Mouse (Mus musculus) midbrain, embryonic 16.5 days (tissue): ENCODE results near the gene Ddx19b. TPM values are rescaled to one million over a fixed set of nuclear protein-coding genes. Genes with fewer than 3 reads are reported as not detected.
A peak's percentile ranks its signal among the peaks of the same experiment; 100 is the strongest.
"Not testable (repeated sequence)": the region's sequence is repeated elsewhere in the genome, so short reads cannot be mapped to it uniquely, and the experiment has no call there.

Source experiments
- ATAC-seq: fragments of 200-750 bp; cut with Nextera tagmentation; 2 replicates; pipeline ENCODE4 v1.8.0; 2017; ENCODE audit warnings: moderate TSS enrichment
- H3K27ac ChIP-seq: fragments of 300-500 bp; sonication (generic); 2 replicates; pipeline ENCODE4 v1.5.1; 2014; ENCODE audit warnings: mild to moderate bottlenecking, low read length, mixed read lengths
- H3K27me3 ChIP-seq: fragments of 300-500 bp; sonication (generic); 2 replicates; pipeline ENCODE4 v1.6.1; 2014; ENCODE audit warnings: low read depth, low read length, mixed read lengths; ENCODE audit not compliant: control insufficient read depth, insufficient read depth
- H3K36me3 ChIP-seq: fragments of 300-500 bp; sonication (generic); 2 replicates; pipeline ENCODE4 v1.6.1; 2014; ENCODE audit warnings: mild to moderate bottlenecking, low read length, moderate library complexity, mixed read lengths; ENCODE audit not compliant: control insufficient read depth, insufficient read depth
- H3K4me1 ChIP-seq: fragments of 300-500 bp; sonication (generic); 2 replicates; pipeline ENCODE4 v1.6.1; 2014; ENCODE audit warnings: mild to moderate bottlenecking, low read length, mixed read lengths; ENCODE audit not compliant: control insufficient read depth, insufficient read depth
- H3K4me2 ChIP-seq: fragments of 300-500 bp; sonication (generic); 2 replicates; pipeline ENCODE4 v1.6.1; 2014; ENCODE audit warnings: mild to moderate bottlenecking, low read length, mixed read lengths
- H3K4me3 ChIP-seq: fragments of 300-500 bp; sonication (generic); 2 replicates; pipeline ENCODE4 v1.5.1; 2014; ENCODE audit warnings: low read depth, mild to moderate bottlenecking, low read length, moderate library complexity, mixed read lengths
- H3K9ac ChIP-seq: fragments of 300-500 bp; sonication (generic); 2 replicates; pipeline ENCODE4 v1.6.1; 2014; ENCODE audit warnings: low read depth, low read length, mixed read lengths
- H3K9me3 ChIP-seq: fragments of 300-500 bp; sonication (generic); replicated peaks from 2 replicates; pipeline ENCODE4 v1.6.1; 2014; ENCODE audit warnings: mild to moderate bottlenecking, low read length, mixed read lengths; ENCODE audit not compliant: control insufficient read depth, poor library complexity, severe bottlenecking
- WGBS: fragments of 180-500 bp; shearing (Covaris S2); extraction: QIAGEN DNeasy Blood & Tissue Kit; methylation state at CpG from one replicate; pipeline ENCODE4 v1.1.7; 2014; 5-methylcytosine and 5-hydroxymethylcytosine counted together
- polyA plus RNA-seq: library from polyadenylated mRNA; unstranded; fragments of >200 nt; fragmentation: Nextera tagmentation; extraction: Ambion mirVana; gene quantifications from 2 replicates; pipeline ENCODE4 v1.2.1, GENCODE M21; 2015

Ddx19b gene
- polyA plus RNA-seq, result 7.2 and 7.9 TPM in 2 replicates

GRCm38 (mm10) chr8:111031572-111031971 is at the start of gene Ddx19b:
Gene Ddx19b, minus strand, starts transcription at chr8:111031751.
- Histone ChIP-seq H3K9me3 (no peaks in the 10 kb centered on the region), H3K36me3 (no peaks in the 10 kb centered on the region), H3K9ac (no peak within 1 kb of the TSS), H3K27ac (no peak within 1 kb of the TSS), H3K4me1 (peaks cover 26% of the 10 kb centered on the region), H3K27me3 (peaks cover 4% of the 10 kb centered on the region), H3K4me2 (no peak within 1 kb of the TSS), H3K4me3 (no peak within 1 kb of the TSS)
- WGBS, result 95% methylated on average over 19 of the region's 19 CpGs
- ATAC-seq, result no peak

DNA sequence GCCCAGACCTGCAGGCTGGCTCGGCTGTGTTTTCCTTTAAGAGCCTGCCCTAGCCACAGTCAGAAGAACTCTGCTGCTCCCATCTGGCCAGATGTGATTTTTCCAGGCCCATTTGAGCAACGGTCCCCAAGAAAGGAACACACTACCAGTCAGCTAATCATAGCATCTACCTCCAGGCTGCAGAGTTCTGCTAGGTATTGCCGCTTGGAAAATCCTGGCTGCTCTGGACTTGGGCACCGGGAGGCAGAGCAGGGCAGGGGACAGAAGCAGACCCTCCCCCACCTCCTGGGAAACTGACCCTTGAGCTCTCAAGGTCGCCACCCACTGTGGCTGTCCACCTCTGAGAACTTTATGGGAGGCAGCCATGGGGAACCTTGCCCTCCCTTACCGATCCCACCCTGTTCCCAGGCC is 48.3 kb upstream of the Ddx19b start:
- Histone ChIP-seq H3K27me3 (no peaks in the 10 kb centered on the region), H3K4me3 (no peak overlapping the region), H3K4me1 (no peaks in the 10 kb centered on the region; the same call in 1 of the 2 replicates), H3K36me3 (no peaks in the 10 kb centered on the region), H3K9me3 (no peaks in the 10 kb centered on the region), H3K4me2 (no peak overlapping the region), H3K27ac (no peak overlapping the region), H3K9ac (no peak overlapping the region)
- 26% methylated on average over 6 of the region's 6 CpGs for WGBS
- ATAC-seq, result no peak

GRCm38 (mm10) chr8:111079461-111079860 is 47.9 kb upstream of the Ddx19b start:
- Histone ChIP-seq H3K9me3 (no peaks in the 10 kb centered on the region), H3K27ac (no peak overlapping the region), H3K4me2 (no peak overlapping the region), H3K4me1 (no peaks in the 10 kb centered on the region; the same call in 1 of the 2 replicates), H3K36me3 (no peaks in the 10 kb centered on the region), H3K9ac (no peak overlapping the region), H3K27me3 (no peaks in the 10 kb centered on the region), H3K4me3 (no peak overlapping the region)
- no peak for ATAC-seq
- 53% methylated on average over 5 of the region's 5 CpGs for WGBS

GRCm38 (mm10) chr8:111075926-111076325 is 44.4 kb upstream of the Ddx19b start:
- no peak for ATAC-seq

GRCm38 (mm10) chr8:111068660-111069059 is 37.1 kb upstream of the Ddx19b start:
- WGBS, result 91% methylated on average over 9 of the region's 9 CpGs
- H3K27ac ChIP-seq, H3K9ac ChIP-seq, H3K36me3 ChIP-seq, H3K9me3 ChIP-seq, H3K4me3 ChIP-seq, ATAC-seq, H3K4me1 ChIP-seq, H3K27me3 ChIP-seq, H3K4me2 ChIP-seq: not testable (repeated sequence)

More at GRCm38 (mm10) chr8:111075926-111076325, 44.4 kb upstream of the Ddx19b start:
- Histone ChIP-seq H3K9me3 (no peaks in the 10 kb centered on the region), H3K4me3 (no peak overlapping the region), H3K27me3 (no peaks in the 10 kb centered on the region), H3K9ac (no peak overlapping the region), H3K27ac (no peak overlapping the region), H3K4me1 (no peaks in the 10 kb centered on the region), H3K4me2 (no peak overlapping the region), H3K36me3 (no peaks in the 10 kb centered on the region)
- 83% methylated on average over 3 of the region's 3 CpGs for WGBS

DNA sequence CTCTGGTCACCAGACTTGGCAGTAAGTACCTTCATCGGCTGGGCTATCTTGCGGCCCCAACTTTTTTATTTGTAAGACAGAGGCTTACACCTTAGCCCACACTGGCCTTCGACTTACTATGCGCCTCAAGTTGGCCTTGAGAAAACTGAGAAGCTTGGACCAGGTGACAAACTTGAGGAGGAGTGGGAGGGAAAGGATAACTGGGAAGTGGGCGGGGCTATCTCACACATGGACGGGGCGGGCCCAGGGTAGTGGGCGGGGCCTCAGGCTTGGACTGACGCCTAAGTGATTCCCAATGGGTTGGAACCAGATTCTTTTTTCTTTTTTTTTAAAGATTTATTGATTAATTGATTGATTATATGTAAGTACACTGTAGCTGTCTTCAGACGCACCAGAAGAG is 35.9 kb upstream of the Ddx19b start:
- H3K27ac ChIP-seq, result no peak overlapping the region
- H3K4me2 ChIP-seq, result no peak overlapping the region
- H3K4me3 ChIP-seq, result no peak overlapping the region
- no peaks in the 10 kb centered on the region for H3K27me3 ChIP-seq
- H3K4me1 ChIP-seq, result peaks cover 5% of the 10 kb centered on the region; the same call in 1 of the 2 replicates
- 25% methylated on average over 10 of the region's 10 CpGs for WGBS
- no peaks in the 10 kb centered on the region for H3K36me3 ChIP-seq
- no peak for ATAC-seq
- H3K9me3 ChIP-seq, result no peaks in the 10 kb centered on the region
- H3K9ac ChIP-seq, result no peak overlapping the region

- no peaks in the 10 kb centered on the region for H3K36me3 ChIP-seq
- H3K4me1 ChIP-seq, result peaks cover 5% of the 10 kb centered on the region
- no peak overlapping the region for H3K27ac ChIP-seq
- H3K4me3 ChIP-seq, result no peak overlapping the region
- no peaks in the 10 kb centered on the region for H3K9me3 ChIP-seq
- H3K27me3 ChIP-seq, result no peaks in the 10 kb centered on the region
- no peak for ATAC-seq
- 67% methylated on average over 4 of the region's 4 CpGs for WGBS
- no peak overlapping the region for H3K4me2 ChIP-seq
- H3K9ac ChIP-seq, result no peak overlapping the region
Observed at GRCm38 (mm10) chr8:111066308-111066707, 34.8 kb upstream of the Ddx19b start.

GRCm38 (mm10) chr8:111062893-111063292 is 31.3 kb upstream of the Ddx19b start:
- H3K27ac ChIP-seq, result no peak overlapping the region
- WGBS, result 49% methylated on average over 2 of the region's 2 CpGs
- ATAC-seq, result no peak
- H3K4me1 ChIP-seq, result peaks cover 17% of the 10 kb centered on the region
- no peak overlapping the region for H3K9ac ChIP-seq
- H3K27me3 ChIP-seq, result no peaks in the 10 kb centered on the region
- H3K4me3 ChIP-seq, result no peak overlapping the region
- peak overlapping the region; percentile 60 for H3K4me2 ChIP-seq
- no peaks in the 10 kb centered on the region for H3K9me3 ChIP-seq
- H3K36me3 ChIP-seq, result 0 out of 2 replicates have a peak, but pooled peaks cover 2% of the 10 kb centered on the region

DNA sequence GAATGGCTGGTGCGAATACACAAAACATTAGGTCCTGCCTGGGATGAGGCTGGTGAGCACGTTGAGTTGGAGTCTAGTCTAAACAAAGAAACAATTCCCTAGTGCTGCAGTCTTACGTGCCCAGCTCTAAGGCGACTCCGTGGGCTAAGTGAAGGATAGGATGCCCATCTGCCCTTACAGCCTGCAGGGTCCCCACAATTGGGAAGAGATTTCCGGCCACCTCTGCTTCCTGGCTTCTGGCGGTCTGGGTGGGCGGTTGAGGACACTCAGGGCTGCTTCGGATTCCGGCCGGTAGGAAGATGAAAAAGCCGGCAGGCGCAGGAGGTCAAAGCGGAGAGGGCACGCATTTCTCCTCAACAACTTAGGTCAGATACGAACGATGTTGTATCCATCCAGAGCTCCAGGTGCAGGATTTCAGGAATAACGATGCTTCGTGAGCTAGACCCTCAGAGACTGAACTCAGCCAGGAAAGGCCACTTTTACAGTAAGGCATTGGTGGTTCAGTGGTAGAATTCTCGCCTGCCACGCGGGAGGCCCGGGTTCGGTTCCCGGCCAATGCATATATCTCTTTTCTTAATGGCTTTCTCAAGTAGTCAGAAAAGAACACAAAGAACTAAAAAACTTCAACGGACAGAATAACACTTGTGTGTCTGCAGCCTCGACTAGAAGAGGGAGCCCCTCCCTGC is 30.7 kb upstream of the Ddx19b start:
- under 1% methylated on average over 27 of the region's 27 CpGs for WGBS
- H3K27ac ChIP-seq, result peak overlapping the region; percentile 85
- H3K9me3 ChIP-seq, result no peaks in the 10 kb centered on the region

More for the DNA sequence above, 30.7 kb upstream of the Ddx19b start:
- H3K9ac ChIP-seq, result peak overlapping the region; percentile 71
- peaks cover 24% of the 10 kb centered on the region for H3K4me1 ChIP-seq
- H3K4me3 ChIP-seq, result peak overlapping the region; percentile 62
- peak; percentile 91 for ATAC-seq
- H3K27me3 ChIP-seq, result no peaks in the 10 kb centered on the region
- peak overlapping the region; percentile 60 for H3K4me2 ChIP-seq
- 0 out of 2 replicates have a peak, but pooled peaks cover 2% of the 10 kb centered on the region for H3K36me3 ChIP-seq
